Mouse (Mus musculus): Measurements from ENCODE around the gene Arhgap17. TPM values are rescaled to one million over a fixed set of nuclear protein-coding genes. Genes with fewer than 3 reads are reported as not detected.

The Arhgap17 gene
- total and polyA plus RNA-seq, 2 experiments from 2014 or later = 6.4 to 8.9 TPM

DNA sequence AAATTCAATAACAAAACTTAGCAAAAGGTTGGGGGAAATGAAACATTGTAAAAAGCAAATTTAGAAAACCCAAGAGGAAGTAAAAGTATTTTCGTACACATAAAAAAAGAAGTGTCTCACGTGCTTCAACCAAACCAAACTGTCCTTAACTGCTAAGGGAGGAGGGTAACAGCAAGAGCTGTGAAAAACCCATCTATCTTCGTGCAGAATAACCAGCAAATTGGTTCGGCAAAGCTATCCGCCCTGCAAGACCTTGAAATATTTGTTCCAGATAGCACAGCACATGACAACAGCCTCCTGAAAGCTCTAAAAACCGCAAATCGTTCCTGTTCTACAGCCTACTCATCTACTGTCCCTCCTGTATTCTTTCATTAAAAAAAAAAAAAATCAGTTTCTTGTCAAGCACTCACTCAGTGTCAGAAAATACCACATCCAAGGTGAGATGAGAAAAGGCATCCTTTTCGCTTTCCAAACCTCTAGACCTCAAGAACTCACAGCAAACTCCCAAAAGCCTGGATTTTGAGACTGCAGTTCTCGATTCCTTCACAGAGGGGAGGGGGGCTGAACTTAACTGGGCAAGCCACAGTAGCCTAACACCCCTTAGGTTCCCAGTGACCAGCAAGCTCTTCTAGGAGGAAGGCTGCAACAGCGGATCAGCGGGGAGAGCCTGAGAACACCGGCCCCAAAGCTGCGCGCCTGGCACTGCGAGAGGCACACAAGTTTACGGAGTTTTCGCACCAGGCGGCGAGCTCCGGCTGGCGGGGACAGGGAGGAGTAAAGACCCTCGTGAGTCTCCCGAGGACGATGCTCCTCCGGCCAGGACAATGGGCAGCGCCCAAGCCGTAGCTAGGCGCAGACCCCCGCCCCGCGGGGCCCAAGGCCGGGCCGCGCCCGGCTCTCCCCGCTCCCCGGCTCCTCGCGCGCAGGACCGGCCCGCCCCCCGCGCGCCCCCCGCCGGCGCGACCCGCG, 653 bp downstream of the Arhgap17 start:
- H3K36me3 ChIP-seq (replicated peaks; ENCODE audit: control insufficient read depth, insufficient read depth, low read length) = no peaks in the 10 kb centered on the region
- peak overlapping the region; percentile 83 for H3K27ac ChIP-seq (ENCODE audit: low read depth)
- H3K9me3 ChIP-seq (replicated peaks; ENCODE audit: control insufficient read depth, low read length) = no peaks in the 10 kb centered on the region
- peak; percentile 35 for ATAC-seq (ENCODE audit: insufficient read depth, low read depth)
- DNase-seq (ENCODE audit: low spot score) = peak; percentile 22
- 2% methylated on average over 38 of the region's 51 CpGs for WGBS
- peak overlapping the region; percentile 79 for H3K4me3 ChIP-seq (ENCODE audit: low read depth, low read length)
- no peaks in the 10 kb centered on the region for H3K27me3 ChIP-seq (ENCODE audit: control insufficient read depth, insufficient read depth, low read length)
- peak overlapping the region; percentile 87 for H3K4me2 ChIP-seq (ENCODE audit: low read depth, low read length)
- TF ChIP-seq EP300 (IDR thresholded peaks at IDR 0.05; ENCODE audit: low read depth) = no peak
- TF ChIP-seq CTCF (IDR thresholded peaks at IDR 0.05; ENCODE audit: low read depth) = no peak
- H3K9ac ChIP-seq (replicated peaks; ENCODE audit: low read depth, low read length) = peak overlapping the region; percentile 82
- H3K4me1 ChIP-seq (ENCODE audit: control insufficient read depth, insufficient read depth) = peaks cover 22% of the 10 kb centered on the region

DNA sequence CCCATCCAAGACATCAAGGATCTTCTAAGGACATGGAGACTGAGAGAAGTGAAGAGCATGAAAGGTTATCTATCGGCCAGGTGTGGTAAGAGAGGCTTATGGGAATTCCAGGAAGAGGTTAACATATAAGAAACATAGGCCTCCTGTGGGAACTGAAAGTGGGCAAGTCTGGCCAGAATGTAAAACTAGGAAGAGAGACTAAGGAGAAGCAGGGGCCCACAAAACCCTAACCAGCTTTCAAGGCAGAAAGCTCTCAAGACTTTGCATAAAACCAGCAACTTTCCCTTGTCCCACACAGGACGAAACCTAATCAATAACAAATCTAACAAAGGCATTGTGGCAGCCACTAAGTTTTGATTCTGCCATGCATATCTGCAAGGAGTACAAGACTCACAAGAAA, 1.5 kb downstream of the Arhgap17 start:
- no peak for ATAC-seq (ENCODE audit: insufficient read depth, low read depth)
- Histone ChIP-seq H3K4me3 (ENCODE audit: low read depth, low read length) (peak overlapping the region; percentile 79), H3K9me3 (replicated peaks; ENCODE audit: control insufficient read depth, low read length) (no peaks in the 10 kb centered on the region), H3K4me1 (ENCODE audit: control insufficient read depth, insufficient read depth) (peaks cover 22% of the 10 kb centered on the region), H3K4me2 (ENCODE audit: low read depth, low read length) (peak overlapping the region; percentile 87), H3K36me3 (replicated peaks; ENCODE audit: control insufficient read depth, insufficient read depth, low read length) (no peaks in the 10 kb centered on the region), H3K9ac (replicated peaks; ENCODE audit: low read depth, low read length) (no peak overlapping the region), H3K27me3 (ENCODE audit: control insufficient read depth, insufficient read depth, low read length) (no peaks in the 10 kb centered on the region), H3K27ac (ENCODE audit: low read depth) (no peak overlapping the region)
- no peak for TF ChIP-seq CTCF (IDR thresholded peaks at IDR 0.05; ENCODE audit: low read depth)
- TF ChIP-seq EP300 (IDR thresholded peaks at IDR 0.05; ENCODE audit: low read depth) = no peak
- no peak for DNase-seq (ENCODE audit: low spot score)
- WGBS = 75% methylated on average over 2 of the region's 2 CpGs

DNA sequence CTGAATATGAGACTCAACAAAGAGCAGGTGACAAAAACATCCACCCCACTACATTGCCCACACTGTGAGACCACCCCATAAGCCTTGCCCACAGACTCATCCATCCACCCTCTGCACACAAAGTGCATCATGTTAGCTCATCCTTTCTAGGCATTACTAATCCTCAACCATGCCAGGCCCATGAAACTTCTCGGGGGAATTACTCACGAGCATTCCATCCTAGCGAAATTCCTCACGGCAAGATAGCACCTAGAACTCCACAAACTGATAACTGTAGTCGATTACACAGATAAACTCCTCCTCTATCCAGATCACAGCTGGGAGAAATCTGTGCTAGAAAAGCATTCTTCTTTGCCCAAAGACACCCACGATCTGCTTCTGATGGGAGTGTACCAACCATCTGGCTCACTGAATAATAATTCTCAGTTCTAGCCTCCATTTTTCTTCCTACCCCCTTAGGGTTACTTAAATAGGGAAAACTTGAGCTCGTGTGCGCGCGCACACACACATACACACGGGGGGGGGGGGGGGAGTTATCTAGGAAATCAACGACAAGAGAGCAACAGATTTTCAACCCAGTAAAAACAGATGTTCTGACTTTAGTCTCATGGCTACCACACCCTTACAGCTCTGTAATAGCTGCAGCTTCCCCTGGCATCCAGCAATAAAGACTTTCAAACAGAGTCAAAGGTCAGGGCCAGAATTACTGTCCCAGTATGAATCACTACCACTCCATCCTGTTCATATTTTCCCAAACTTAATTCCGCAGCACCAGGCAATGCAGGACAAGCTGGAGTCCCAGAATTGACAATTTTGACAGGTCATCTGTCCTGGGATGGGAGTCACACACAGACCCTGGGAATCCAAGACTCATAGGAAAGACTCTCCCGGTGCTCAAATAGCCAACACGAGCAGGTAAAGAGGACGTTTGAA, 2.2 kb downstream of the Arhgap17 start:
- no peak for ATAC-seq (ENCODE audit: insufficient read depth, low read depth)
- Histone ChIP-seq H3K4me2 (ENCODE audit: low read depth, low read length) (peak overlapping the region; percentile 87; the same call in 1 of the 2 replicates), H3K9ac (replicated peaks; ENCODE audit: low read depth, low read length) (no peak overlapping the region), H3K9me3 (replicated peaks; ENCODE audit: control insufficient read depth, low read length) (no peaks in the 10 kb centered on the region), H3K4me3 (ENCODE audit: low read depth, low read length) (no peak overlapping the region), H3K27ac (ENCODE audit: low read depth) (no peak overlapping the region), H3K27me3 (ENCODE audit: control insufficient read depth, insufficient read depth, low read length) (no peaks in the 10 kb centered on the region), H3K36me3 (replicated peaks; ENCODE audit: control insufficient read depth, insufficient read depth, low read length) (no peaks in the 10 kb centered on the region), H3K4me1 (ENCODE audit: control insufficient read depth, insufficient read depth) (peaks cover 22% of the 10 kb centered on the region)
- WGBS = 67% methylated on average over 15 of the region's 16 CpGs
- no peak for DNase-seq (ENCODE audit: low spot score)
- TF ChIP-seq CTCF (IDR thresholded peaks at IDR 0.05; ENCODE audit: low read depth) (no peak), EP300 (IDR thresholded peaks at IDR 0.05; ENCODE audit: low read depth) (no peak)

DNA sequence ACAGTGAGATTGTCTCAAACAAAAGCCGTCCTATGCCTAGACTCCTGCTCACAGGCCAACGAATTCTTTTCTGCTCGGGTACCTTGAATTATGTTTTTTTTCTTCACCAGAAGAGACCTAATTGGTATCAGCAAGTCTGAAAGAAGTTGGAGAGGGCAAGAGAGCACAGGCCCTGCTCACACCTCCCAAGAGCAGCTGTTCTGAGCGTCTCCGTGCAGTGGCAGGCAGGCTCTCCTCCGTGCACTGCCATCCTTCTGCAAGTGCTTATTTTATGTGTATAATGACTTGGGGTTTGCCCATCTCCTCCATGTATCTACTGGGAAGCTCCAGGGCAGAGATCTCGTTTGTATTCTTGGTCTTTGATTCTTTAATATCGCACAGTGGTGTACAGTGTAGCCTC, 2.9 kb downstream of the Arhgap17 start:
- H3K27me3 ChIP-seq (ENCODE audit: control insufficient read depth, insufficient read depth, low read length) = no peaks in the 10 kb centered on the region
- no peak for TF ChIP-seq CTCF (IDR thresholded peaks at IDR 0.05; ENCODE audit: low read depth)
- TF ChIP-seq EP300 (IDR thresholded peaks at IDR 0.05; ENCODE audit: low read depth) = no peak
- no peak overlapping the region for H3K9ac ChIP-seq (replicated peaks; ENCODE audit: low read depth, low read length)
- ATAC-seq (ENCODE audit: insufficient read depth, low read depth) (no peak), DNase-seq (ENCODE audit: low spot score) (no peak)
- 78% methylated on average over 8 of the region's 8 CpGs for WGBS
- H3K4me3 ChIP-seq (ENCODE audit: low read depth, low read length) = no peak overlapping the region
- no peak overlapping the region for H3K4me2 ChIP-seq (ENCODE audit: low read depth, low read length)
- no peak overlapping the region for H3K27ac ChIP-seq (ENCODE audit: low read depth)
- no peaks in the 10 kb centered on the region for H3K36me3 ChIP-seq (replicated peaks; ENCODE audit: control insufficient read depth, insufficient read depth, low read length)
- peaks cover 22% of the 10 kb centered on the region for H3K4me1 ChIP-seq (ENCODE audit: control insufficient read depth, insufficient read depth)
- no peaks in the 10 kb centered on the region for H3K9me3 ChIP-seq (replicated peaks; ENCODE audit: control insufficient read depth, low read length)
